Mouse (Mus musculus): ENCODE results near the gene Abcg1.

DNA sequence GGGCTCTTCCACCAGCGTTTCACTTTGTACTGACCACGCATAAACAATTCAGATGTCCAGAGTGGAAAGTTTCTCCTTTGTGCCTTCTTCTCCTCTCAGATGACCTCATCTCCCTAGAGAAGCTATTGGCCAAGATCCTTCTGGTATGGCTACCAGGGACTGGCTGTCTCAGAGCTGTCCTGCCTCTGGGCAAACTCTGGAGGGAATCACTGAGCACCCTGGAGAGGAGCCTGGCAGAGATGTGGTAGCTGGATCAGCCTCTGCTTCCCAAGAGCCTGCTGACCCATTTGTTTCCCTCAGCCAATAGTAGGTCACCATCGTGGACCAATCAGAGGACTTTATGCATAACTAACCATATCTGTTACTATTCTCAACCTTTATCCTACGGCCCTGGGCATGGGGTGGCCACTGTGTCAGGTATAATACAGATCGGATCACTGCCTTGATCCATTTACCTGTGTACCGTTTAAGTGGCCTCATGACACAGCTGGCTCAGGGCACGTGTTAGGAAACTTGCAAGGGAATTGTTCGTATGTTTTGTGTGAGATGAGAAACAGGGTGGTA is 45.6 kb downstream of the Abcg1 start:
- TF ChIP-seq CTCF (IDR thresholded peaks at IDR 0.05; ENCODE audit: low read depth), result no peak
- no peak for TF ChIP-seq EP300 (IDR thresholded peaks at IDR 0.05; ENCODE audit: low read depth)

Measured in heart, postnatal 0 days (tissue).